Mouse (Mus musculus) forebrain, embryonic 13.5 days (tissue): Measurements from ENCODE around the gene Lce1a1. TPM values are rescaled to one million over a fixed set of nuclear protein-coding genes. Genes with fewer than 3 reads are reported as not detected.

Experiments used
- ATAC-seq: fragments of 200-750 bp; cut with Nextera tagmentation; 2 replicates; pipeline ENCODE4 v1.8.0; 2017
- H3K27ac ChIP-seq: fragments of 300-500 bp; sonication (generic); 2 replicates; pipeline ENCODE4 v1.5.1; 2015; ENCODE audit warnings: inconsistent platforms, mild to moderate bottlenecking, moderate library complexity
- H3K27me3 ChIP-seq: fragments of 300-500 bp; sonication (generic); 2 replicates; pipeline ENCODE4 v1.6.1; 2015; ENCODE audit warnings: mild to moderate bottlenecking, inconsistent platforms
- H3K36me3 ChIP-seq: fragments of 300-500 bp; sonication (generic); 2 replicates; pipeline ENCODE4 v1.6.1; 2015; ENCODE audit warnings: mild to moderate bottlenecking, inconsistent platforms; ENCODE audit not compliant: poor library complexity, severe bottlenecking
- H3K4me1 ChIP-seq: fragments of 300-500 bp; sonication (generic); 2 replicates; pipeline ENCODE4 v1.6.1; 2015; ENCODE audit warnings: inconsistent platforms
- H3K4me2 ChIP-seq: fragments of 300-500 bp; sonication (generic); 2 replicates; pipeline ENCODE4 v1.6.1; 2015; ENCODE audit warnings: inconsistent platforms, mild to moderate bottlenecking, moderate library complexity
- H3K4me3 ChIP-seq: fragments of 300-500 bp; sonication (generic); 2 replicates; pipeline ENCODE4 v1.5.1; 2015; ENCODE audit warnings: mild to moderate bottlenecking, inconsistent platforms
- H3K9ac ChIP-seq: fragments of 300-500 bp; sonication (generic); 2 replicates; pipeline ENCODE4 v1.6.1; 2015; ENCODE audit warnings: mild to moderate bottlenecking, inconsistent platforms
- H3K9me3 ChIP-seq: fragments of 300-500 bp; sonication (generic); replicated peaks from 2 replicates; pipeline ENCODE4 v1.6.1; 2016; ENCODE audit warnings: inconsistent platforms
- WGBS: fragments of 180-500 bp; shearing (Covaris S2); methylation state at CpG from one replicate; pipeline ENCODE4 v1.1.7; 2015; 5-methylcytosine and 5-hydroxymethylcytosine counted together
- polyA plus RNA-seq: library from polyadenylated mRNA; unstranded; fragments of >200 nt; fragmentation: Nextera tagmentation; extraction: Ambion mirVana; gene quantifications from 2 replicates; pipeline ENCODE4 v1.2.1, GENCODE M21; 2015

The Lce1a1 gene
- polyA plus RNA-seq, 1 experiment from 2014 or later, result not detected

DNA sequence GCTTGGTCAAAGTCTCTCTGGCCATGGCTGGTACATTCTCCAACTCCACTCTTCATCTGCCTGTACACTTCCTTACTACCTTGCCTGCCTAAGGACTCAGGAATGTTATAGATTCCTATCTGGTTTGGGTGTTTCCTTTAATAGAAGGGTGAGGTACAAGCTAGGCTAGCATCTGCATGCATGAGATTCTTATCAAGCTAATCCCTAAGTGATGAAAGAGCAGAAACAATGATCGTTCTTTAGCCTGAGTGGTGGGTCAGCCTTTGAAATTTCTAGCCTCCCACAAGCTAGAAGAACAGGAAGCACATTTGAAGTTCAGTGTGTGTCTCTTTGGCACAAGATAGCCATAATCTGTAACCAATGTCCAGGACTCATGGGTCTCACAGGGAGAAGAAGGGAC, 38.3 kb downstream of the Lce1a1 start:
- no peak for ATAC-seq
- 55% methylated on average over 1 of the region's 1 CpGs for WGBS
- no peak overlapping the region for H3K4me2 ChIP-seq

GRCm38 (mm10) chr3:92607392-92607791, 40.7 kb downstream of the Lce1a1 start, which contains the start of gene 2210017I01Rik:
Gene 2210017I01Rik (minus strand): TSS chr3:92607492.
- Histone ChIP-seq H3K9me3 (no peaks in the 10 kb centered on the region), H3K9ac (no peak within 1 kb of the TSS), H3K27me3 (no peaks in the 10 kb centered on the region), H3K4me2 (no peak within 1 kb of the TSS), H3K27ac (no peak within 1 kb of the TSS), H3K4me3 (no peak within 1 kb of the TSS), H3K36me3 (no peaks in the 10 kb centered on the region), H3K4me1 (no peaks in the 10 kb centered on the region)
- ATAC-seq, result no peak

More for the DNA sequence above, 38.3 kb downstream of the Lce1a1 start:
- H3K4me3 ChIP-seq, result no peak overlapping the region
- no peaks in the 10 kb centered on the region for H3K27me3 ChIP-seq
- no peaks in the 10 kb centered on the region for H3K9me3 ChIP-seq
- H3K4me1 ChIP-seq, result no peaks in the 10 kb centered on the region
- H3K9ac ChIP-seq, result no peak overlapping the region
- no peak overlapping the region for H3K27ac ChIP-seq
- H3K36me3 ChIP-seq, result no peaks in the 10 kb centered on the region

DNA sequence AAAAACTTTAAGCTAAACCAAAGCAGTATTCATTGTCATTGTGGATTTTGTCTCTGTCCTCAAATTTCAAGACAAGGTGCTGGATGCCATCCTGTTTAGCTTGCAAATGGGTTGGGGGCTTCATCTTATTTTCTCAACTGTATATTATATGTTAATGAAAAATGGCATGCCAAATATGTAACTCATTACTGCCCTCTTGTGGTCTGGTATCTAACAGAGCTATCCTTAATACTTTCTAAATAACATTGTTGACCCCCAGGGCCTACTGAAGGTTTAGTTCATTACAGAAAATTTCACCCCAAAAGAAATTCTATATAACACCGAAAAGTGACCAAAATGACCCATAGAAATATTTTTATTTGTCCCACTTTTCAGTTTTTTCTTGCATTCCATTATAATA, 45.9 kb downstream of the Lce1a1 start:
- H3K4me2 ChIP-seq, result no peak overlapping the region
- H3K4me1 ChIP-seq, result no peaks in the 10 kb centered on the region
- no peaks in the 10 kb centered on the region for H3K36me3 ChIP-seq
- no peak for ATAC-seq
- no peaks in the 10 kb centered on the region for H3K27me3 ChIP-seq
- 48% methylated on average over 1 of the region's 1 CpGs for WGBS
- H3K27ac ChIP-seq, result no peak overlapping the region
- H3K4me3 ChIP-seq, result no peak overlapping the region
- H3K9ac ChIP-seq, result no peak overlapping the region
- no peaks in the 10 kb centered on the region for H3K9me3 ChIP-seq

DNA sequence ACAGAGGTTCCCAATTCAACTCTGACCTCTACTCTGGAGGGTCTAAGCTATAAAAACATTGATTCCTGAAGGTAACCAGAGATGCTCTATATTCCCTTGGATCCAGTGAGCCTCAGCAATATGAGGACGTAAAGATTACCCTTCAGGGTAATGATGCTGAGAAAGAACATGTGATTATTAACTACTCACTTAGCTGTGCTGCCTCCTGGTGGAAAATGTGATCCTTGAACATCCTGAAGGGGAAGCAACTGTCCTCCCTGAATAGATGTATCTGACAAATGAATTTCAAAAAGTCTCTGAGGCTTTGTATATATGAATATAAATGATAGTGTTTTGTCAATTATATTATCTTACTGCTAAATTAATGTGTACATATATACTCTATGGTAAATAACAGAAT, 47.7 kb downstream of the Lce1a1 start:
- H3K4me3 ChIP-seq, result no peak overlapping the region
- ATAC-seq, result no peak
- H3K9me3 ChIP-seq, result no peaks in the 10 kb centered on the region
- H3K4me2 ChIP-seq, result no peak overlapping the region
- H3K36me3 ChIP-seq, result no peaks in the 10 kb centered on the region
- no peak overlapping the region for H3K27ac ChIP-seq
- no peaks in the 10 kb centered on the region for H3K27me3 ChIP-seq
- WGBS, result 61% methylated on average over 1 of the region's 1 CpGs
- H3K4me1 ChIP-seq, result no peaks in the 10 kb centered on the region
- H3K9ac ChIP-seq, result no peak overlapping the region

- ATAC-seq, result no peak
- Histone ChIP-seq H3K27ac (no peak overlapping the region), H3K4me3 (no peak overlapping the region), H3K36me3 (no peaks in the 10 kb centered on the region), H3K27me3 (no peaks in the 10 kb centered on the region), H3K9me3 (no peaks in the 10 kb centered on the region), H3K4me2 (no peak overlapping the region), H3K9ac (no peak overlapping the region), H3K4me1 (no peaks in the 10 kb centered on the region)
Observed at GRCm38 (mm10) chr3:92599973-92600372, 48.1 kb downstream of the Lce1a1 start.

- Histone ChIP-seq H3K9me3 (no peaks in the 10 kb centered on the region), H3K27me3 (no peaks in the 10 kb centered on the region), H3K27ac (no peak overlapping the region), H3K36me3 (no peaks in the 10 kb centered on the region), H3K9ac (no peak overlapping the region), H3K4me1 (no peaks in the 10 kb centered on the region), H3K4me2 (no peak overlapping the region), H3K4me3 (no peak overlapping the region)
- no peak for ATAC-seq
- WGBS, result 91% methylated on average over 2 of the region's 2 CpGs
Observed at GRCm38 (mm10) chr3:92598429-92598828, 49.7 kb downstream of the Lce1a1 start.

Other genes starting within 250 kb of the Lce1a1 start
- not detected in 2 replicates for gene Sprr2i, start 240.3 kb downstream of the Lce1a1 start, polyA plus RNA-seq
- not detected in 2 replicates for gene Sprr2j-ps, start 230.2 kb downstream of the Lce1a1 start, polyA plus RNA-seq
- 10.3 and 12.2 TPM in 2 replicates for gene Gm9774, start 218.9 kb downstream of the Lce1a1 start, polyA plus RNA-seq
- not detected in 2 replicates for gene Sprr2k, start 215.7 kb downstream of the Lce1a1 start, polyA plus RNA-seq
- not detected in 2 replicates for gene Sprr1b, start 209.5 kb downstream of the Lce1a1 start, polyA plus RNA-seq
- not detected in 2 replicates for gene Sprr3, start 189.6 kb downstream of the Lce1a1 start, polyA plus RNA-seq
- not detected in 2 replicates for gene Sprr1a, start 162.4 kb downstream of the Lce1a1 start, polyA plus RNA-seq
- gene Sprr4, start 147.8 kb downstream of the Lce1a1 start, polyA plus RNA-seq, result not detected in 2 replicates
- gene 2310046K23Rik, start 113.8 kb downstream of the Lce1a1 start, polyA plus RNA-seq, result not detected in 2 replicates
- not detected in 2 replicates for gene Ivl, start 74.6 kb downstream of the Lce1a1 start, polyA plus RNA-seq
- gene Smcp, start 59.3 kb downstream of the Lce1a1 start, polyA plus RNA-seq, result not detected in 2 replicates
- gene 2210017I01Rik, start 40.8 kb downstream of the Lce1a1 start, polyA plus RNA-seq, result not detected in 2 replicates
- gene Lce6a, start 26.6 kb downstream of the Lce1a1 start, polyA plus RNA-seq, result not detected in 2 replicates
- gene Lce1b, start 8.6 kb upstream of the Lce1a1 start, polyA plus RNA-seq, result not detected in 2 replicates
- gene Lce1a2, start 22.0 kb upstream of the Lce1a1 start, polyA plus RNA-seq, result not detected in 2 replicates
- gene Lce1c, start 30.9 kb upstream of the Lce1a1 start, polyA plus RNA-seq, result not detected in 2 replicates
- not detected in 2 replicates for gene Lce1d, start 38.9 kb upstream of the Lce1a1 start, polyA plus RNA-seq
- gene Lce1e, start 60.8 kb upstream of the Lce1a1 start, polyA plus RNA-seq, result not detected in 2 replicates
- not detected in 2 replicates for gene Lce1f, start 72.0 kb upstream of the Lce1a1 start, polyA plus RNA-seq
- gene Gm38119, start 90.8 kb upstream of the Lce1a1 start, polyA plus RNA-seq, result not detected in 2 replicates
- not detected in 2 replicates for gene Lce1g, start 104.0 kb upstream of the Lce1a1 start, polyA plus RNA-seq
- gene Lce1h, start 116.8 kb upstream of the Lce1a1 start, polyA plus RNA-seq, result not detected in 2 replicates
- not detected in 2 replicates for gene Lce1i, start 130.6 kb upstream of the Lce1a1 start, polyA plus RNA-seq
- not detected in 2 replicates for gene Lce1j, start 142.2 kb upstream of the Lce1a1 start, polyA plus RNA-seq
- not detected in 2 replicates for gene Lce1k, start 159.6 kb upstream of the Lce1a1 start, polyA plus RNA-seq
- not detected in 2 replicates for gene Kprp, start 178.9 kb upstream of the Lce1a1 start, polyA plus RNA-seq
- gene Lce1l, start 203.0 kb upstream of the Lce1a1 start, polyA plus RNA-seq, result not detected in 2 replicates
- gene 2310050C09Rik, start 221.9 kb upstream of the Lce1a1 start, polyA plus RNA-seq, result not detected in 2 replicates